Mouse (Mus musculus): ENCODE measurements at regions not wholly inside any gene's neighbourhood (a gene's known extent, or its start where the extent isn't known, plus 50 kb on each side); places are given as distances from the start of the nearest gene placed in this dataset.

DNA sequence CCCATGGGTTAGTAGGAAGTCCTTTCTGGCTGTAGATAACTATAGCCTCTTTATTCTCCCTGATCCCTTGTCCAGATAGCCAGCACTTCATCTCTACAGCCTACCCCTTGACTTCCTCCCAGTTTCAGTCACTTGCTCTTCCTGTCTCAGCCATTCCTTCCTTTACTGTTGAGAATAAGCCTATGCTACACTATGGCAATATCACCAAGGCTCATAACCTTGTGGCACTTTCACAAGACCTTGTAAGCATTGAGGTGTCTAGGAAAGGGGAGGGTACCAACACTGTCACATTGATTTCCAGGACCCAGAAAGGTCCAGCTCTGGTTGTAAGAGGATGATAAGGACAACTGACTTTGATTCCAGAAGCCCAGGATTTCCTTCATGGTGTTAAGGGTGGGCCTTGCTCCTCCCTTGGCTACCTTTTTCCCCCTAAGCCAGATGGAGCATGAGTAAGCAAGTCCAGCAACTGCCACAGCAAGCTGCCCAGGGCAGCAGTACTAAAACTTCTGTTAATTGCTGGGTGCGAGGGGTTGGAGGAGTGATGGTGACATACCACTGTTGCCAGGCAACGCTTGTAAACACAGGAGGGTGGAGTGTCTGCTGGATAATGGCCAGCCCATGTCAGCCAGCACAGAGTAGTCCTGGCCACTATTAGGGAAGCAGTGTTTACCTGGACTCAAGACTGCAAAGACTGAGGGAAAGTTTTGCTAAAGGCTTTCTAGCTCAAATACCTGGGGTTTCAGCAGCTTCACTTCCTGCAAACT is 75.7 kb downstream of the Ankrd16 start:
- in situ Hi-C loops (cut with MboI, MseI) = no loop called here

DNA sequence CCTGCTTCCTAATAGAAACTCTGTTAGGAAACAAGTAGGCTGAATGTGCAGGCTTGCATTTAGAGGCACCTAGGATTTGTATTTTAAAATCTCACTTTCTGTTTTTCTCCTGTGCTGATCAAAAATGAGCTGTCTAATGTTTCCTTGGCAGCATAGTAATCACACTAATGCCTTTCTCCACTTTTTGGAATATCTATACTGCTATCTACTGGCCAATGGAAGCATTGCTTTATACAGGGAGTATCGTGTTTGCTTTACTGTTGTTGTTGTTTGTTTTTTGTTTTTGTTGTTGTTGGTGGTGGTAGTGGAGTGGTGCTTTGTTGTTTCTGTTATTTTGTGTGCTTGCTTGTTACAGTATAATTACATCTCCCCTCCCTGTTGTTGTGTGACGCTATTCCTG is 92.3 kb downstream of the Ankrd16 start:
- in situ Hi-C loops (cut with MboI, MseI) = loop anchor here (5.0 kb wide), 1 partner anchor 298 kb away; no protein-coding TSS in a partner anchor

DNA sequence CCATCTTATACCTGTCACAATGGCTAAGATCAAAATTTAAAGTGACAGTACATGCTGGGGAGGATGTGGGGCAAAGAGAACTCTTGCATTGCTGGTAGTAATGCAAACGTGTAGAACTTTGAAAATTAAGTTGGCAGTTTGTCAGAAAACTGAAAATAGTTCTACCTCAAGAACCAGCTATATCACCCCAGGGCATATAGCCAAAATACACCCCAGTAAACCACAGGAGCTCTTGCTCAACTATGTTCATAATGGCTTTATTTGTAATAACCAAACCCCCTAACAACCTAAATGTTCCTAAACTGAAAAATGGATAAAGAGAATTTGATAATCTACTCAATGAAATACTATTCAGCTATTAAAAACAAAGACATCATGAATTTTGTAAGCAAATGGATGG is 102.3 kb downstream of the Ankrd16 start:
- in situ Hi-C loops (cut with MboI, MseI) = no loop called here

DNA sequence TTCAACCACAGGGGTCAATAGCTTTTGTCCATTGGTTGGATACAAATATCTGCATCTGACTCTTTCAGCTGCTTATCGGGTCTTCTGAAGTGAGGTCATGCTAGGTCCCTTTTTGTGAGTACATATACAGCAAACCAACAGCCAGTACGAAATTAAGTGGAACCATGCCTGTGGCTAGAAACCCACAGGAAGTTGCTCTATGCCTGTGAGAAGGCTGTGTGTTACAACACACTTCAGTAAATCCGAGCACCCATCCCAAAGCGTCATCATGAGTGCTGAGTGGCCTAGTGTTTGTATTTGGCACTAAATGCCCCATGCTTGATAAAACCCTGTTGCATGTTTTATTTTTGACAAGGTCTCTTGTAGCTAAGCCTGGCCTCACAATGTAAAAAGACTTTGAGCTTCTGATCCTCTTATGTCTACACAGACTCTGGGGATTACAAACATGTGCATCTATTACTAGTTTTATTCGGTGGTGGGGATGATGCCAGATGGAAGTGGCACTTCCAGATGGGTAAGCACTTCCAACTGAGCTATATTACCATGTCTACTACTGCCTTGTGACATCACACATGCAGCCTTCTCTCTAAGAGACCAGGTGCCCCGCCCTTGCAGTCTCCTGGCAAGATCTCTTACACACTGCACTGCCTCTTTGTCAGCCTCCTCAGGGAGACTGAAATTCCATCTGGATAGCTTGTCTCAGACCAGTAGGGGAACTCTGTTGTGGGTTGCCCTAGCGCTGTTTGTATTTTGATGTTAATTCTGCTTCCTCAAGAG is 117.3 kb downstream of the Ankrd16 start:
- in situ Hi-C loops (cut with MboI, MseI) = no loop called here

DNA sequence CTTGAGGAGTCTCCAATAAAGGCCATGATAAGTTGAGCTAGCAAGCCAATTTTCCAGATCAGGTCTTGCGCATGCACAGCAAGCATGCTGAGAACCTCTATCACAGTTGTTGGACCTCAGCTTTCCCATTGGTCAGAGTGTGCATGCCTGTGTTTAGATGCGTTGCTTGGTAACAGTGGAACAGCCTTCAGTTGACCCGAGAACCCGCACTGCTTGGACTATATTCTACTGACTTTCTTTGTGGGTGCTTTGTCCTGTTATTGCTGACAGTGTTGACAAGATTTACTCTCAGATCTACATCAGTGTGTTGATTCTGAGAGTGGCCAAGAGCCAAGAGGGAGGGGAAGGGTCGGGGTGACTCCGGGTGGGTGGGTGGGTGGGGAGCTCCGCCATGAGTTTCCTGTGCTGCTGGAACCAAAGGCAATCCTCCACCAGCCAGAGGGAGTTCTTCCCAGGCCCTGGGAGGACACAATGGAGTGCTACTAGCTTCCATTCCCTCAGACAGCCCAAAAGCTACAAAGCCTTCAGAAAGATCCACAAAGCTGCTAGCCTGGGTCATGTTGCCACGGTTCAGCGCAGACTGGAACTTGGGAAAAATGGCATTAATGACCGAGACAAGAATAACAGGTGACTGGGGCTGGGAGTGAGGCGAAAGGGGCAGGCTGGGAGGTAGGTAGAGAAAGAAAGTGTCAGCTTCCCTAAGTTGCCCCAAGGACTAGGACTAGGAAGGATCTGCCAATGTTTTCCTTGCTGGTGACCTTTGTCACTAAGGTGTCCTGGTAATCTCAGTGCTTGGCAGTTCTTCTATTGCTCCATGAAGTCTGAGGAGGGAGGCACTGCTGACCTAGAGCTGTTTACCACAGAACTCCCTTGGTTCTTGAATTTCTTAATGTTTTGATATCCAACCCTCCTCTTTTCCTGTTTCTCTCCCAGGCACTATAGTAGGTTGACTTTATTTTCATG is 122.3 kb downstream of the Ankrd16 start:
- in situ Hi-C loops (cut with MboI, MseI) = no loop called here

DNA sequence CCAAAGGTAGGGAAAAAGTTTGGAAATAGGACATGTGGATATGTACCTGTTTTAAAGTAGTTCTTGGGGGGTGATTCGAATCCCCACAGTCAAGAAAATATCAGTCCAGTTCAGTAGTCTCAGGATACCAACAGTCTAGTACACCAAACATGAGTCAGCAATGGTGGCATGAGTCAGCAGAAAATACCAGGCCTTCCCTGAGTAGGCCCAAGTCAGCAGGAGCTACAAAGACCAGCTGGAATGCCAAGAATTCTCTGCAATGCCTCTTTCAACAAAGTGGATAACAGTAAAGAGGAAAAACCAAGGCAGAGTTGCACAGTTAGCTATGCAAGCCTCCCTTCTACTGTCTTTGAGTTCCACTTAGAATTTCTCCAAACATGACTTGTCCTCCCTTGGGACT is 137.1 kb downstream of the Ankrd16 start:
- in situ Hi-C loops (cut with MboI, MseI) = no loop called here

DNA sequence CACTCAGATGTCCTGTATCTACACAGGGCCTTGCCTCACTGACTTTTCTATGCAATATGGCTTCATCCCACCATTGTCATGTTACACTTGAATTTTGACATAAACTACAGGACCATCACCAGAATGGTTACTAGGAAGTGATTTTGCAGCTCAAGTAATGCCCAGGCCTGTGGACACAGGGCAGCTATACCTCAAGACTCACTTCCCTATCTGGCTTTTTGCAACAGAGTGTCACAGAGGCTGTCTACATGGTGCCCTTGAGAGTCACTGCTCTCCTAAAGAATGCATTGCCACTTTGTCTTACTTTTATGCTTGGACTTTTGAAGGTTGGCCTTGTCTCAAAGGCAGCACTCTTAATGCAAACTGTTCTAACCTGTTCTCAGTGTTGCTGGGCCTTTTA is 139.7 kb downstream of the Ankrd16 start:
- in situ Hi-C loops (cut with MboI, MseI) = no loop called here

DNA sequence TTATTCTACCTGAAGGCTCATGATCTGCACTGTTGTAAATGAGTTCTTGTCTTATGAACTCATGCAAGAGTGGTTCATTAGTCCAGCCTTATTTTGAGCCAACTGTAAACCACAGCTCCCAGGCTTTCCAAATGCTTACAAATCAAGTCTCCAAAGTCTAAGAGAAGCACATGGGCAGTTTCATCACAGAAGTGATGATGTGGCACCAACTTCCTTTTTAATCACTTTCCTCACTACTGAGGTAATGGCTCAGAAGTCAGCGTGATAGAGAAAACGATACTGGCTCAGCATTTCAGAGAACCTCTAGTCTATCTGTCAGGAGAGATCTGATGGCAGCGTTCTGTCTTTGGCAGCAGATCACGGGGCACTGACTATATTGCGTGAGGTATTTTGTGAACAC is 140.4 kb downstream of the Ankrd16 start:
- in situ Hi-C loops (cut with MboI, MseI) = no loop called here

DNA sequence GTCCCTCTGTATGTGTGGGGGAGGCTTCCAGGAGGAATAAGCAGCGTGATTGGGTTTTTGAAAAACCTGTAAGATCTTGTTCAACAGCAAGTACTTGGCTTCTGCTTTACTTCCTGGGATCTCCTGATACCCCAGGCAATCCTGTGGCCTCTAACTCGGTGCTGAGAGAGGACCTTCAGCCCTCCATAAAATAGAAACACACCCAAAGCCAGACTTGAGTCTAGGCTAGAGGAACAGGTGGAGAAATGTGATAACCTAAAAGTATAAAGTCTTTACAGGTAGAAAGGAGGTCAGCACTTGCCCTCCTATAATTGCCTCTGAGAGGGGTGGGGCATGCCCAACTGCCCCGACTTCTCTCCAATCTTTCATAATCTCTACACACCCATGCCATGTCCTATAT is 183.1 kb downstream of the Ankrd16 start:
- in situ Hi-C loops (cut with MboI, MseI) = no loop called here

DNA sequence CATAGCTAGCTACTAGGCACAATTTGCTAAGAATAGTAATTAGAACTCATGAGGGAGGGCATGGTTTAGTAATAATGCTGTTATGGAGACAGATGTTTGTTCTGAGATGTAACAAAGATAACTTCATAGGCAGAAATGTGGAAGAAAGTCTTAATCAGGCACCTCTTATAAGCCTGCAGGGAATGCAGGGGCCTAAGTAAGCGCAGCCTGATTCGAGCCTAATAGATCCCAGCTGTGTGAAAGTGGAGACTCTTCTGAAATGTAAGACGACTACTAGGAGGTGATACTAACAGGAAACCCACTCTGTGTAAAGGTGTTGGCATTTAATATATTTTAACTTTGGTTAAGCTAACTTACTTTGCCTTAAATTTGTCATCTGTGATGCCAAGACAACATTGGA is 187.7 kb downstream of the Ankrd16 start:
- in situ Hi-C loops (cut with MboI, MseI) = no loop called here

DNA sequence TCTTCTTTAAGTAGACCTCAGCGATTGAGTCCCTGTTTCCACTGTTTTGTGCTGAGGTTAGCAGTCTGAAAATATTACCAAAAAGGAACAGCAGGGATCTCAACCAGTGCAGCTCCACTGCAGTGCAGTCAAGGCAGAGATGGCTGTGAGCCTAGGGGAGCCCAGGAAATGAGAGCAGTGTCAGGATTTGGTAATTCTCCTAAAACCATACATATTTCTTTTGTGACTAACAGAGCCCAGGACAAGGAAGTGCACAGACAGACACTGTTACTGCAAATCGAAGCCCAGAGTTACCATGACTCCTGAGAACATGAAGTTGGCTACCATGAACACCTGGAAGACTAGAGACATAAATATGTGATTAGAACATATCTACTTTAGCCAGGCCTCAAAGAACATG is 189.3 kb downstream of the Ankrd16 start:
- in situ Hi-C loops (cut with MboI, MseI) = no loop called here

DNA sequence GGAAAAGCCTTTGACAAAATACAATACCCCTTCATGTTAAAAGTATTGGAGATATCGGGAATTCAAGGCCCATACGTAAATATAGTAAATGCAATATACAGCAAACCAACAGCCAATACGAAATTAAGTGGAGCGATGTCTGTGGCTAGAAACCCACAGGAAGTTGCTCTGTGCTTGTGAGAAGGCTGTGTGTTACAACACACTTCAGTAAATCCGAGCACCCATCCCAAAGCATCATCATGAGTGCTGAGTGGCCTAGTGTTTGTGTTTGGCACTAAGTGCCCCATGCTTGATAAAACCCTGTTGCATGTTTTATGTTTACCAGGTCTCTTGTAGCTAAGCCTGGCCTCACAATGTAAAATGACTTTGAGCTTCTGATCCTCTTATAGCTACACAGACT is 194.3 kb downstream of the Ankrd16 start:
- in situ Hi-C loops (cut with MboI, MseI) = no loop called here

DNA sequence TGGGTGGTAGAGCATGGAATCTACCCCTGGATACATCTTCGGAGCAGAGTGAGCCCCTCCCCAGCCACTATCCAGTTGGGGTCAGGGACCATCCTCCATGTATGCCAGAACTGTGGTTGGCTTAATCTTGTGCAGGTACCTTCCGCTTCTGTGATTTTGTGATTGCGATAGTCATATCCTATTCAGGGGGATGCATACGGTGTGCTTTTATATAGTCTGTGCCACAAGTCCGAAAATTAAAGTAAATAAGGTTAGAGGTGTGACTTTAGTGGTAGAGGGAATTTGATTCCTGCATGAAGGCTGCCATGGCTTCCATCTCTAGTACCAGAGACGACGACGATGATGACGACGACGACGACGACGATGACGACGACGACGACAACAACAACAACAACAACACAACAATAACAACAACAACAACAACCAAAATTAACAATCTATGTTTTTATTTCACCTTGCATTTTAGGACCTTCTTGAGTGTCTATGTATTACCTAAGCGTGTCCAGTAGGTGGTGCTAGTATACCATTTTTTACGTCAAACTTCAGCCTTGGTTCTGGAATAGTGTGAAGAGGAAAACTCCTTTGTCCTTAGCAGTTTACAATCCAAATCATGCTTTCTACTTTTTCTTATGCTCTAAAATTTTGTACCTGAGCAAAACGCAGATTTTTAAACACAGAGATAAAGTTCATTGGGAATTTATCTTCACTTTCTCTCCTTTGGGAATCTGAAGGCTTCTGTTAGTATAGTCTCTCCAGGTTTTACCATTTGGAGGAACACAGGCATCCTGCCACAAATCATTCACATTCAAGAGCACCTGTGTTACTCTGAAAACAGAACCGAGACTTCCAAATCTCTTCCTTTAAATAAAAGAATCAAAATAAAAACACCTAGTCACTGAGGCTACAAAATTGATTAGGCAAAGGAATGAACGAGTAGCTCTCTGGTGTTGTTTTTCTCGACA is 224.5 kb downstream of the Ankrd16 start:
- in situ Hi-C loops (cut with MboI, MseI) = loop anchor here (25.0 kb wide), 1 partner anchor 285 kb away; no protein-coding TSS in a partner anchor

DNA sequence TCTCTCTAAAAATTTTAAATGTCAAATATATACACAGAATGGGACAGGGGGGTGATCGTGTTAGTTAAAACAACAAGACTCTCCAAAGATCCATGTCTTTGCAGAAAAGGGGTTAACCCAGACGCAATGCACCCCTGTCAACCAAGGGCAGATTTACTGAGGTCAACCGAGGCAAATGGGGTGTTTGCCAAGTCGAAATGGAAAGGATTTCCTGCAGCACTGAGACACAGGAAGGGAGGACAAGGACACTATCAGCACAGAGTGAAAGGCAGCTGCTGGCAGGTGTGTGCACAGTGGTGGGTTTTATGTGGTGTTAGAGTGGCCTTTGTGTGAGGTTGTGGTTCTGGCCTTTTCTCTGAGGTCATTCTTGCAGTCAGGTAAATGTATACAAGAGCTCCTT is 226.7 kb downstream of the Ankrd16 start:
- in situ Hi-C loops (cut with MboI, MseI) = loop anchor here (25.0 kb wide), 1 partner anchor 283 kb away; no protein-coding TSS in a partner anchor

DNA sequence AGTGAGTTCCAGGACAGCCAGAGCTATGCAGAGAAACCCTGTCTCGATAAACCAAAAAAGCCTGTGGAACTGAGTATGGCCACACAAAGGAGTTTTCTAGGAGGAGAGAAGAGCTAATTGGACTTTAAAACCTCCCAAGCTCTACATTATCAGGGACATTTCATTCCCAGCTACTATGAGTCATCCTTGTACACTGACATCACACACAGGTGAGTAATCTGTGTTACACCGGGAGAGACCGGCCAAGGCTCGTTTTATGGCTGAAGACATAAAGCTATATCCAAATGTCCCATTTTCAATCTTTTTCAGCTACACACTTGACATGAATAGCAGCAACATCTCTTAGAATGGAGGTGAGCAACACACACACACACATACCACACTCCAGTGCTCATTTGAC is 229.5 kb downstream of the Ankrd16 start:
- in situ Hi-C loops (cut with MboI, MseI) = loop anchor here (25.0 kb wide), 1 partner anchor 280 kb away; no protein-coding TSS in a partner anchor

DNA sequence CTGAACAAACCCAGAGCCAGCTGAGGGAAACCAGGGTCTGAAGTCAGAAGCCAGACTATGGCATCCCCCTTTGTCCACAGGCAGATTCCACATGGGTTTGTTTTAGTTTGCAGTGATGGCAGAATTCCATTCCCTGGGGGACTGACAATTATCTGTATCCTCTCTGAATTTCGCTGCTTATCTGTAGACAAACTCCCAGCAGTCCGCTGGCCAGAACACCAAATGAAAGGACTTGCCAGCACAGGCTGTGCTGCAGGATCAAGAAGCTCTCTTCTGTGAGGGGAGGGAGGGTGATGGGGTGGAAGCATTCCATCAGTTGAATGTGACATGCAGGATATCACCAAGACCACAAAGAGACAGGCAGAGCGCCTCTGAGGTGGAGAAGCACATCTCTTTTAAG is 233.8 kb downstream of the Ankrd16 start:
- in situ Hi-C loops (cut with MboI, MseI) = loop anchor here (25.0 kb wide), 1 partner anchor 276 kb away; no protein-coding TSS in a partner anchor

DNA sequence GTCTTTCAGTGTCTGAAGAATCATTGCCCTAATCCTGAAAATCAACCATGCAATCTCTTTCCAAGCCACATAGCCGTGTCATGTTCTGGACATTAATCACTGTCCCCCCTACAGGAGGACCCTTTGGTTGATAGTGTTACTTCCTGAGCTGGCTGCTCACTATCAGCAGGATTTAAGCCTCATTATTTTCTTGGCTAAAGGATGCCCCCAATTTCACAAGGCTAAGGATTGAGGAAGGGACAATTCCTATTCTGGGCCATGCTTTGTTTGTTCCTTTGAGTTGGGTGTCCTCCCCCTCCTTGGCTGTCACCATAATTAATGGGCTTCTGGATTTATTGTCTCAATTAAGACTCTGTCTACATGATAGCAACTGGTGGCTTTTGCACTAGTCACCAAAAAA is 241.9 kb downstream of the Ankrd16 start:
- in situ Hi-C loops (cut with MboI, MseI) = loop anchor here (25.0 kb wide), 1 partner anchor 268 kb away; no protein-coding TSS in a partner anchor

DNA sequence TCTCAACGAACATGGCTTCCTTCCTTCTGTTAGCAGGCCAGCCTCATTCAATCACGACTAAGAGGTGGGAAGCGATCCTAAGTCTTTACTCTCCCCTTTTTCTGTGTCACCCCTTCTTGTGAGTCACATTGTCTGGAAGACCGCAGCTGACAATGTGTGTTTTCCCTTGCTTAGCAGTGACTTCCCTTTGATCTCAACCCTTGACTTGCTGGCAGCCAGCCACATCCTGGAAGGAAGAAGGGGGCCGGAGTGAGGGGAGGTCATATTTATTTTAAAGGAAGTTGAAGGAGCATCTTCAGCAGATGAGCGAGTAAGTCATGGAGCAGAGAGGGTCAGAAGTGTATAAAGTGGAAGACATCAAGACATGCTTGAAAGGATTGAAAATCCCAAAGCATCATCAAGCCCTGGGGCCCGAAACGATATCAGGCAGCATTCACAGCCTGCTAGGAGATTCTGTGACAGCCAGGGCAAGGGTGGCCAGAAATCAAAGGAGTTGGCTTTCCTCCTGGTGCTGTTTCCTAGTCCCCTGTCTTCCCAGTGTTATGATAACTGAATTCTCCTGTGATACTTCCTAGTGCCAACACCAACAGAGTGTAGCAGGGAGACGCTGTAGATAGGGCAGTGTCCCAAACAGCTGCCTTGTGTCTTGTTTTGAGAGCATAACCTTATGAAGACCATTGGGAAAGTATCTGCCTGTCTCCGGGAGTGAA is 245.9 kb downstream of the Ankrd16 start:
- in situ Hi-C loops (cut with MboI, MseI) = loop anchor here (25.0 kb wide), 1 partner anchor 264 kb away; no protein-coding TSS in a partner anchor

DNA sequence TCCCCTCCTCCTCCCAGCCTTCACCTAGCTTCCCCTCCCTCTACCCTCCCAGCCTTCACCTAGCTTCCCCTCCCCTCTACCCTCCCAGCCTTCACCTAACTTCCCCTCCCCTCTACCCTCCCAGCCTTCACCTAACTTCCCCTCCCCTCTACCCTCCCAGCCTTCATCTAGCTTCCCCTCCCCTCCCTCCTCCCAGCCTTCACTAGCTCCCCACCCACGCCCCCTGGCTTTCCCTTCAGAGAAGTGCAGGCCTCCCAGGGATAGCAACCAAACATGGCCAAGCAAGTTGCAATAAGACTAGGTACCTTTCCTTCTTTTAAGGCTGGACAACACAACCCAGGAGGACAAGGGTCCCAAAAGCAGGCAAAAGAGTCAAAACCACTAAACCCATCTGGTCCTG is 248.5 kb downstream of the Ankrd16 start:
- in situ Hi-C loops (cut with MboI, MseI) = no loop called here

All from T-helper 1 cell (primary cell).